Mouse (Mus musculus) testis, adult 2 months (tissue): Measurements from ENCODE around the gene Sox21.

Source experiments
- CTCF ChIP-seq: fragments of 200-500 bp; IDR thresholded peaks from 2 replicates; pipeline ENCODE4 v1.5.1; 2012; ENCODE audit warnings: low read depth, mild to moderate bottlenecking, inconsistent platforms, low read length, moderate library complexity; ENCODE audit not compliant: control insufficient read depth, insufficient read depth, insufficient replicate concordance
- POLR2A ChIP-seq: fragments of 200-500 bp; IDR thresholded peaks from 2 replicates; pipeline ENCODE4 v1.6.1; 2012; ENCODE audit warnings: low read depth, mild to moderate bottlenecking, inconsistent platforms, low read length, moderate library complexity; ENCODE audit not compliant: control insufficient read depth

GRCm38 (mm10) chr14:118225911-118226310 is 10.9 kb downstream of the Sox21 start:
- TF ChIP-seq POLR2A, result no peak
- no peak for TF ChIP-seq CTCF
